Mouse (Mus musculus) megakaryocyte, embryonic 14.5 days (primary cell): ENCODE data around the gene Fam181b. TPM values are rescaled to one million over a fixed set of nuclear protein-coding genes. Genes with fewer than 3 reads are reported as not detected.

Source experiments
- H3K27me3 ChIP-seq: replicated peaks from 2 replicates; pipeline ENCODE3; 2012; ENCODE audit warnings: inconsistent platforms
- H3K36me3 ChIP-seq: replicated peaks from 2 replicates; pipeline ENCODE3; 2012; ENCODE audit warnings: low read length, inconsistent platforms, mixed read lengths
- H3K4me1 ChIP-seq: 2 replicates; pipeline ENCODE4 v1.6.1; 2012; ENCODE audit warnings: inconsistent platforms
- H3K4me3 ChIP-seq: replicated peaks from 2 replicates; pipeline ENCODE3; 2012; ENCODE audit warnings: moderate library complexity, mild to moderate bottlenecking, inconsistent platforms
- H3K9me3 ChIP-seq: 2 replicates; pipeline ENCODE4 v1.6.1; 2012; ENCODE audit warnings: inconsistent platforms
- FLI1 ChIP-seq: IDR thresholded peaks from 2 replicates; pipeline ENCODE4 v1.6.1; 2012; ENCODE audit warnings: low read length, inconsistent platforms, mixed read lengths
- GATA1 ChIP-seq: IDR thresholded peaks from 3 replicates; pipeline ENCODE4 v1.6.1; 2012; ENCODE audit warnings: mixed read lengths, low read length, inconsistent platforms, borderline replicate concordance
- polyA plus RNA-seq: library from polyadenylated mRNA; stranded (reverse); fragments of >175 nt; gene quantifications from 2 replicates; pipeline ENCODE4 v1.2.3, GENCODE M21; 2012; ENCODE audit warnings: low replicate concordance; ENCODE audit not compliant: insufficient read depth

Gene Fam181b
- polyA plus RNA-seq, result 0.30 TPM in 1 of 2 replicates, not detected in the other

DNA sequence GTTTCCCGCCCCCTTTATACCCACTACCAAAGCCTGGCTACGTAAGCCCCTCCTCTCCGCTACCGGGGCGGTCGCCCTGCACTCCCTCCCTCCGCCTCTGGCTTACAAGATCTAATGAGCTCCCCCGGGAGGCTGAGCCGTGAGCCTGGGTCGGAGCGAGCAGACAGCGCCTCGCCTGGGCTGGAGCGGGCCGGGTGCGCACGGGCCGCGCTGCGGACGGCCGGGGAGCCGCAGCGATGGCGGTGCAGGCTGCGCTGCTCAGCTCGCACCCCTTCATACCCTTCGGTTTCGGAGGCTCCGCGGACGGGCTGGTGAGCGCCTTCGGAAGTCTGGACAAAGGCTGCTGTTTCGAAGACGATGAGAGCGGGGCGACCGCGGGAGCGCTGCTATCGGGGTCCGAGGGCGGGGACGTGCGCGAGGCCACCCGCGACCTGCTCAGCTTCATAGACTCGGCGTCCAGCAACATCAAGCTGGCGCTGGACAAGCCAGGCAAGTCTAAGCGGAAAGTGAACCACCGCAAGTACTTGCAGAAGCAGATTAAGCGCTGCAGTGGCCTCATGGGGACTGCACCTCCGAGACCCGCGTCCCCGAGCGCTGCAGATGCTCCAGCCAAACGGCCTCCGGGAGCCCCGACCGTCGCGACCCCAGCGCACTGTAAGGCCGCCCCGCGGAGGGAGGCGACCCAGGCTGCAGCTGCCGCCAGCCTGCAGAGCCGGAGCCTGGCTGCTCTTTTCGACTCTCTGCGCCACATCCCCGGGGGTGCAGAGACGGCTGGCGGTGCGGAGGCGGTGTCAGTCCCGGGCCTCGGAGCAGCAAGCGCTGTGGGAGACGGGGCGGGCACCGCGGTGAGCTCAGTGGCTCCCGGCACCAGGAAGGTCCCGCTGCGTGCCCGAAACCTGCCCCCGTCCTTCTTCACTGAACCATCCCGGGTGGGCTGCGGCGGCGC is at the start of gene Fam181b:
Fam181b (plus strand) TSS at position 81 of the 946 bp plus-strand sequence.
- TF ChIP-seq FLI1 (no peak), GATA1 (no peak)
- Histone ChIP-seq H3K4me1 (peaks cover 17% of the 10 kb centered on the region), H3K36me3 (no peaks in the 10 kb centered on the region), H3K4me3 (peak within 1 kb of the TSS; percentile 91), H3K9me3 (no peaks in the 10 kb centered on the region), H3K27me3 (peaks cover 63% of the 10 kb centered on the region)

DNA sequence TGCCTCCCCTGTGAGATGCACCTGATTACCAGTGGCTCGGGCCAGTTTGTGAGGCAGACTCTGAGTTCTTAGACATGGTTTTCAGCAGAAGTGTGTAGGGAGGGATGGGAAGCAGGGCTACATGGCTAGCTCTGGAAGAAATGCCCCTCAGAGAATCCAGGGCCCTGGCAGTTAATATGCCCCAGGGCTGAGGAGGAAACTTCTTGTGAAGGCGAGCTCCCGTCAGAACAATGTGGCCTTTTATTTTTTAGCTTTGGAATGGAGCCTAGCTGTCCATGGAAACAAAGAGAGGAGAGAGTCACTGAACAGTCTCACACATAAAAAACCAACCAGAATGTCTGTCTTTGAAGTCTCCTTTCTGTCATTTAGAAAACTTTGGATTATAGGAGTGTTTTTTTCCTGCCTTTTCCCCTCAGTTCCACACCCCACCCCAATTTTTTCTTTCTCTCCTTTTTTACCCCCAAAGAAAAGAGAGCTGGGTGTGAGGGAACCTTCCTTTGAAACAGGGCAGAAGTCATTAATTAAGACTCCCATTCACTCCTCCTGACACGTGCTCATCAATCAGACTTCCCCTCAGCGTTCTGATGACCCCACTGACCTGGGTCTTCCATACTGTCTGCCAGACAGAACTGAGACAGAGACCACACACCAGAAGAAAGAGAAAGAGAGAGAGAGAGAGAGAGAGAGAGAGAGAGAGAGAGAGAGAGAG is 41.7 kb upstream of the Fam181b start:
- Histone ChIP-seq H3K36me3 (no peaks in the 10 kb centered on the region), H3K4me1 (0 out of 2 replicates have a peak, but pooled peaks cover 4% of the 10 kb centered on the region), H3K4me3 (no peak overlapping the region), H3K27me3 (peaks cover 3% of the 10 kb centered on the region), H3K9me3 (no peaks in the 10 kb centered on the region)
- TF ChIP-seq GATA1 (no peak), FLI1 (no peak)

DNA sequence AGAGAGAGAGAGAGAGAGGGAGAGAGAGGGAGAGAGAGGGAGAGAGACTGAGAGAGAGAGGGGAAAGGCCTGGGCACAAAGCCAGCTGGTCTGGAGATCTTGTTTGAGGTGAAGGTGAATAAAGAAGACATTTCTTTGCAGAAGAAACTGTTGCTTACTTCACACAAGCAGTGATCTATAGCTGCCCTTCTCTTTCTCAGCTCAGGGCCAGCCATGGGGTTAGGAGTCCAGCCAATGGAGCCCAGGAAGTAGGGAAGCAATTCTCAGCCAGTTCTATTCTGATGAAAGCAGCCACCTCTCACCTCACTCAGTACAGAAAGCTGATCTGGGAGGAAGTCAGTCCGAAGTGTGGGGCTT is 41.2 kb upstream of the Fam181b start:
- Histone ChIP-seq H3K36me3 (no peaks in the 10 kb centered on the region), H3K9me3 (no peaks in the 10 kb centered on the region), H3K27me3 (peaks cover 3% of the 10 kb centered on the region), H3K4me3 (no peak overlapping the region), H3K4me1 (0 out of 2 replicates have a peak, but pooled peaks cover 4% of the 10 kb centered on the region)
- no peak for TF ChIP-seq GATA1
- no peak for TF ChIP-seq FLI1

DNA sequence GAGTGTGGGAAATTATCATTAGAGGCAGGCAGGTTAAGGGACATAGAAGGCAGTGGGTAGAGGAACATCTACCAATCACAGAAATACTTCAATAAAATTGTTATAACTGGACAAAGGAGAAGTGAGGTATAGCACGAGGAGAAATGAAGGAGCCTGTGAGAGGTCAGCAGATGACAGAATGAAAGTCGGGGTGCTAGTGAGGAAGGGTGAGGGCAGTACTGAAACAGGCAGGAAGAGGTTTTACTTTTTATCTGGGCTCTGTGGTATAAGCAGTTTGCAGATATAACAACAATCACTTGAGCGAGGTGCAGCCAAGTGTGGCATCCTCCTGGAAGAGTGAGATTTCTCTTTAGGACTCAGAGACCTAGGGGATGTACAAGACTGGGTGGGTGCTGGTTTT is 40.1 kb upstream of the Fam181b start:
- Histone ChIP-seq H3K9me3 (no peaks in the 10 kb centered on the region), H3K4me1 (peaks cover 8% of the 10 kb centered on the region), H3K4me3 (no peak overlapping the region), H3K27me3 (peaks cover 3% of the 10 kb centered on the region), H3K36me3 (no peaks in the 10 kb centered on the region)
- no peak for TF ChIP-seq GATA1
- TF ChIP-seq FLI1, result no peak

GRCm38 (mm10) chr7:93044359-93044758 is 35.3 kb upstream of the Fam181b start:
- Histone ChIP-seq H3K4me1 (peaks cover 12% of the 10 kb centered on the region), H3K4me3 (no peak overlapping the region), H3K27me3 (peaks cover 3% of the 10 kb centered on the region), H3K9me3 (no peaks in the 10 kb centered on the region), H3K36me3 (no peaks in the 10 kb centered on the region)
- no peak for TF ChIP-seq FLI1
- TF ChIP-seq GATA1, result no peak

GRCm38 (mm10) chr7:93044788-93045187 is 34.9 kb upstream of the Fam181b start:
- Histone ChIP-seq H3K36me3 (no peaks in the 10 kb centered on the region), H3K4me1 (peaks cover 8% of the 10 kb centered on the region), H3K27me3 (peaks cover 3% of the 10 kb centered on the region), H3K4me3 (no peak overlapping the region), H3K9me3 (no peaks in the 10 kb centered on the region)
- TF ChIP-seq GATA1 (no peak), FLI1 (no peak)

DNA sequence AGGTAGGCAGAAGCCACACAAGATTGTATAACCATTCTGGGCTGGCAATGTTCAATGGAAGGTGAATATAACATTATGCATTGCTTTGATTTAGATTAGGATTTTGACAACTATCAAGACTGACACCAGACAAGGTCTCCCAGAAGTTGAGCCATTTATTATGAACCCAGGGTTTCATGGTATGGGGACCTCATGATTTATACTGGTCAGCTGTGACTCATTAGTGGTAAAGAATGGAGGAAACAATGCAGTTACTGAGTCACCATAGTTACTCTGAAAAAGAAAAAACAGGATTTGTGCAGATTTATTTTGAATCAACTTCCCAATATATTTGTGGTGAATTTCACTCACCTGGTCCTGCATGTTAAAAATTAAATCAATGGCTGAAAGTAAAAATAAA is 18.8 kb upstream of the Fam181b start:
- Histone ChIP-seq H3K27me3 (no peaks in the 10 kb centered on the region), H3K9me3 (peaks cover 9% of the 10 kb centered on the region), H3K4me3 (no peak overlapping the region), H3K4me1 (no peaks in the 10 kb centered on the region), H3K36me3 (no peaks in the 10 kb centered on the region)
- TF ChIP-seq FLI1 (no peak), GATA1 (no peak)

GRCm38 (mm10) chr7:93061747-93062146 is 17.9 kb upstream of the Fam181b start:
- TF ChIP-seq GATA1 (no peak), FLI1 (no peak)
- Histone ChIP-seq H3K27me3 (no peaks in the 10 kb centered on the region), H3K4me3 (no peak overlapping the region), H3K36me3 (no peaks in the 10 kb centered on the region), H3K9me3 (peaks cover 9% of the 10 kb centered on the region), H3K4me1 (no peaks in the 10 kb centered on the region)

- Histone ChIP-seq H3K36me3 (no peaks in the 10 kb centered on the region), H3K4me3 (no peak overlapping the region), H3K9me3 (peaks cover 9% of the 10 kb centered on the region), H3K27me3 (no peaks in the 10 kb centered on the region), H3K4me1 (no peaks in the 10 kb centered on the region)
- no peak for TF ChIP-seq FLI1
- no peak for TF ChIP-seq GATA1
These were observed 17.5 kb upstream of the Fam181b start for GRCm38 (mm10) chr7:93062189-93062588.
